Mouse (Mus musculus) cerebellum, adult 8-10 months (tissue): ENCODE measurements around the gene Chil4.
"Not testable (repeated sequence)": the region's sequence is repeated elsewhere in the genome, so short reads cannot be mapped to it uniquely, and the experiment has no call there.

ENCODE experiments used
- DNase-seq: peaks from one replicate; pipeline ENCODE4 v3.0.0; 2022

Gene Chil4

GRCm38 (mm10) chr3:106219407-106219806, at the start of gene Chil4:
Chil4 (minus strand) TSS chr3:106219507.
- no peak for DNase-seq

GRCm38 (mm10) chr3:106265854-106266253, 46.5 kb upstream of the Chil4 start:
- DNase-seq = no peak

GRCm38 (mm10) chr3:106264854-106265253, 45.5 kb upstream of the Chil4 start:
- DNase-seq = no peak

GRCm38 (mm10) chr3:106257076-106257475, 37.8 kb upstream of the Chil4 start:
- DNase-seq = not testable (repeated sequence)

GRCm38 (mm10) chr3:106252719-106253118, 33.4 kb upstream of the Chil4 start:
- DNase-seq = no peak

GRCm38 (mm10) chr3:106250763-106251399, 31.6 kb upstream of the Chil4 start:
- not testable (repeated sequence) for DNase-seq

- not testable (repeated sequence) for DNase-seq
Observed at GRCm38 (mm10) chr3:106247369-106247768, 28.1 kb upstream of the Chil4 start.

GRCm38 (mm10) chr3:106240210-106240609, 20.9 kb upstream of the Chil4 start:
- DNase-seq = not testable (repeated sequence)

GRCm38 (mm10) chr3:106239196-106239791, 20.0 kb upstream of the Chil4 start:
- no peak for DNase-seq

GRCm38 (mm10) chr3:106223391-106223790, 4.1 kb upstream of the Chil4 start:
- not testable (repeated sequence) for DNase-seq

GRCm38 (mm10) chr3:106221625-106222265, 2.4 kb upstream of the Chil4 start:
- no peak for DNase-seq

GRCm38 (mm10) chr3:106218284-106218954, 888 bp downstream of the Chil4 start:
- DNase-seq = not testable (repeated sequence)

- not testable (repeated sequence) for DNase-seq
Observed at GRCm38 (mm10) chr3:106198030-106198429, 21.3 kb downstream of the Chil4 start.

GRCm38 (mm10) chr3:106197246-106197645, 22.1 kb downstream of the Chil4 start:
- not testable (repeated sequence) for DNase-seq

- DNase-seq = no peak
Observed at GRCm38 (mm10) chr3:106196276-106196675, 23.0 kb downstream of the Chil4 start.

- no peak for DNase-seq
Observed at GRCm38 (mm10) chr3:106195486-106195885, 23.8 kb downstream of the Chil4 start.

- no peak for DNase-seq
Observed at GRCm38 (mm10) chr3:106187991-106188390, 31.3 kb downstream of the Chil4 start.

- no peak for DNase-seq
Observed at GRCm38 (mm10) chr3:106177509-106178189, 41.7 kb downstream of the Chil4 start.

- DNase-seq = not testable (repeated sequence)
Observed at GRCm38 (mm10) chr3:106174971-106175370, 44.3 kb downstream of the Chil4 start.

- not testable (repeated sequence) for DNase-seq
Observed at GRCm38 (mm10) chr3:106172506-106172905, 46.8 kb downstream of the Chil4 start.

- no peak for DNase-seq
Observed at GRCm38 (mm10) chr3:106171135-106171731, 48.1 kb downstream of the Chil4 start.

GRCm38 (mm10) chr3:106170522-106171053, 48.7 kb downstream of the Chil4 start:
- DNase-seq = no peak
